Mouse (Mus musculus) midbrain, embryonic 10.5 days (tissue): ENCODE data around the gene Vmn1r231. TPM values are rescaled to one million over a fixed set of nuclear protein-coding genes. Genes with fewer than 3 reads are reported as not detected.

Experiments used
- DNase-seq: peaks from one replicate; pipeline ENCODE4 v3.0.0-alpha.2; 2017; ENCODE audit warnings: low spot score
- H3K27ac ChIP-seq: fragments of 300-500 bp; sonication (generic); replicated peaks from 2 replicates; pipeline ENCODE4 v1.5.1; 2016; ENCODE audit warnings: mild to moderate bottlenecking
- H3K27me3 ChIP-seq: fragments of 300-500 bp; sonication (generic); 2 replicates; pipeline ENCODE4 v1.6.1; 2016; ENCODE audit warnings: low read depth, mild to moderate bottlenecking; ENCODE audit not compliant: poor library complexity, severe bottlenecking
- H3K36me3 ChIP-seq: fragments of 300-500 bp; sonication (generic); 2 replicates; pipeline ENCODE4 v1.6.1; 2016; ENCODE audit warnings: mild to moderate bottlenecking, moderate library complexity
- H3K4me1 ChIP-seq: fragments of 300-500 bp; sonication (generic); 2 replicates; pipeline ENCODE4 v1.6.1; 2016
- H3K4me3 ChIP-seq: fragments of 300-500 bp; sonication (generic); 2 replicates; pipeline ENCODE4 v1.5.1; 2016; ENCODE audit warnings: mild to moderate bottlenecking, moderate library complexity
- H3K9me3 ChIP-seq: fragments of 300-500 bp; sonication (generic); replicated peaks from 2 replicates; pipeline ENCODE4 v1.6.1; 2016; ENCODE audit warnings: mild to moderate bottlenecking
- WGBS: fragments of 180-500 bp; shearing (Covaris S2); methylation state at CpG from one replicate; pipeline ENCODE4 v1.1.7; 2016; 5-methylcytosine and 5-hydroxymethylcytosine counted together
- polyA plus RNA-seq: library from polyadenylated mRNA; unstranded; fragments of >200 nt; fragmentation: Nextera tagmentation; extraction: Ambion mirVana; gene quantifications from 2 replicates; pipeline ENCODE4 v1.2.1, GENCODE M21; 2016

The Vmn1r231 gene
- polyA plus RNA-seq = not detected in 2 replicates

- DNase-seq = no peak
- Histone ChIP-seq H3K27me3 (no peaks in the 10 kb centered on the region), H3K27ac (no peak within 1 kb of the TSS), H3K9me3 (peaks cover 5% of the 10 kb centered on the region; the same call in 1 of the 2 replicates), H3K4me3 (no peak within 1 kb of the TSS), H3K36me3 (no peaks in the 10 kb centered on the region), H3K4me1 (no peaks in the 10 kb centered on the region)
- WGBS = 66% methylated on average over 2 of the region's 2 CpGs
Observed at GRCm38 (mm10) chr17:20904991-20905390, at the start of gene Vmn1r231. Gene Vmn1r231 (minus strand): TSS chr17:20905091.

GRCm38 (mm10) chr17:20946636-20947035, 41.7 kb upstream of the Vmn1r231 start:
- H3K27me3 ChIP-seq = no peaks in the 10 kb centered on the region
- peaks cover 10% of the 10 kb centered on the region for H3K36me3 ChIP-seq
- H3K9me3 ChIP-seq = no peaks in the 10 kb centered on the region
- peak overlapping the region; percentile 76 for H3K4me3 ChIP-seq
- H3K27ac ChIP-seq = peak overlapping the region; percentile 96
- peaks cover 40% of the 10 kb centered on the region for H3K4me1 ChIP-seq
- no peak for DNase-seq

DNA sequence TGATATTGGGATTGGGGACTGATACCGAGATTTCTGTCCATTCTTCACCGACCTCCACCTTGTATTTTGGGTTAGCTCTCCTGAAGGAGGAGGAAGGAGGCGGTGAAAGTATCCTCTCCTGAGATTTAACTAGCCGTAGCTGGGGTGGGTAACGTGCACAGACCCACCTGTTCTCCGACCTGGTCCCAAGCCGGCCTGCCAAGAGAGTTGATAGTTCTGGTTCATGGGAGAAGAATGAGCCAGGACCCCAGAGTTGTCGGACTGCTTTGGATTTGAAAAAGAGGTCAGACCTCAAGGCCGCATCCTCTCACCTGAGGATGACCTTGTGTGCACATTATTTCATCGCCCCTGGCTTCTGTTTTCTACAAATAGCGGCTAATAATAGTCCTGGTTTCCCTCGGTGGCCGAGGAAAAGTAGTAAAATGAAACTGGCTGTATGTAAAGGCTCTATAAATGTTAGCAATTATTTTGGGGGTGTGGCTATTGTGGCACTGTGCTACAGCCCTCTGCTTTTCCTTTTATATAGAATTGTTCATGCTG, 41.2 kb upstream of the Vmn1r231 start:
- no peak for DNase-seq
- Histone ChIP-seq H3K4me1 (peaks cover 40% of the 10 kb centered on the region), H3K27me3 (no peaks in the 10 kb centered on the region), H3K4me3 (peak overlapping the region; percentile 76), H3K36me3 (peaks cover 5% of the 10 kb centered on the region), H3K9me3 (no peaks in the 10 kb centered on the region), H3K27ac (peak overlapping the region; percentile 96)
- WGBS = 3% methylated on average over 13 of the region's 13 CpGs

GRCm38 (mm10) chr17:20944985-20945891, 40.3 kb upstream of the Vmn1r231 start, which contains the start of gene Ppp2r1a:
Gene Ppp2r1a (plus strand): TSS chr17:20945311.
- peaks cover 40% of the 10 kb centered on the region for H3K4me1 ChIP-seq
- H3K4me3 ChIP-seq = peak within 1 kb of the TSS; percentile 76
- H3K9me3 ChIP-seq = no peaks in the 10 kb centered on the region
- peak; percentile 97 for DNase-seq
- no peaks in the 10 kb centered on the region for H3K27me3 ChIP-seq
- H3K36me3 ChIP-seq = no peaks in the 10 kb centered on the region
- peak within 1 kb of the TSS; percentile 96 for H3K27ac ChIP-seq
- under 1% methylated on average over 69 of the region's 69 CpGs for WGBS

DNA sequence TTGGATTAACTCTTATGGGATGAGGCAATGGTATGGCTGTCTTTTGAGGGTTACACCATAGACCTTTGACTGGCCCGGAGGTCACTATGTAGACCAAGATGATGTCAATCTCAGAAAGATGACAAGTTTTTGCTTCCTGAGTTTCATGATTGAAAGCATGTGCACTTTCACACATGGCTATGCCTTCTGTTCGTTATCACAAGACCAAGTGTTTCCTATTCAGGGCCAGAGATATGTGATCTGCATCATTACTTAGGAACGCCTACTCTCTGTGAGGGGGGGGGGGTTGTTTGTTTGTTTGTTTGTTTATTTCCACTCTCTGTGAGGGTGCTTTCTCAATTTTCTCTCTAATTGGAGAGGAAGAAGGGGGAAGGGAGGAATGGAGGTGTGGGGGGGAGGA, 39.3 kb upstream of the Vmn1r231 start:
- peak overlapping the region; percentile 96 for H3K27ac ChIP-seq

DNA sequence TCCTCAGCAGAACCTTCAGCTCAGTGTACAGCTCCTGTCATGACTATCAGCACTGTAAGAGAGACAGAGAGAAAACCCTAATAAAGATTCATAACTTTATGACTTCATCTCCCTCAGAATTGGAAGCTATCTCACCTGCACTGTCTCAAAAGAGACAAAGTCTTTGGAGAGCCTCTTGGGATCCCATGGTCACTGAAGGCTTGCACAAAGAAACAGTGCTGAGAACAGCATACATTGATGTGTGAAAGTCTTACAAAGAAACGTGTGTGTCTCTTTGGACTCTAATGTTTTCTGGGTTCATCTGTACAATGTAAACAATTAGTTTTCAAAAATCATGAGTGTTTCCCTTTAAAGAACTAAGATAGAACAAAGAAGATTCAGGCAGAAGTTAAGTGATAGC, 14.7 kb upstream of the Vmn1r231 start, which contains the start of gene Vmn1r232:
TSS of gene Vmn1r232 (minus strand) at position 101 of the 400 bp plus-strand sequence.
- no peaks in the 10 kb centered on the region for H3K36me3 ChIP-seq
- no peak within 1 kb of the TSS for H3K27ac ChIP-seq
- WGBS = 64% methylated on average over 1 of the region's 1 CpGs
- H3K4me1 ChIP-seq = no peaks in the 10 kb centered on the region
- no peak for DNase-seq
- no peaks in the 10 kb centered on the region for H3K27me3 ChIP-seq
- H3K4me3 ChIP-seq = no peak within 1 kb of the TSS
- H3K9me3 ChIP-seq = 0 out of 2 replicates have a peak, but pooled peaks cover 5% of the 10 kb centered on the region

More for the DNA sequence above, 39.3 kb upstream of the Vmn1r231 start:
- Histone ChIP-seq H3K36me3 (no peaks in the 10 kb centered on the region), H3K4me1 (peaks cover 36% of the 10 kb centered on the region), H3K27me3 (no peaks in the 10 kb centered on the region), H3K4me3 (peak overlapping the region; percentile 76), H3K9me3 (no peaks in the 10 kb centered on the region)
- no peak for DNase-seq
- whole genome bisulfite sequencing = 67% methylated on average over 3 of the region's 3 CpGs

GRCm38 (mm10) chr17:20840144-20840543, 64.7 kb downstream of the Vmn1r231 start, which contains the start of gene Vmn1r230:
Gene Vmn1r230 (plus strand): TSS chr17:20840444.
- H3K4me1 ChIP-seq = no peaks in the 10 kb centered on the region

More at GRCm38 (mm10) chr17:20840144-20840543, 64.7 kb downstream of the Vmn1r231 start, which contains the start of gene Vmn1r230:
- H3K27ac ChIP-seq = no peak within 1 kb of the TSS
- DNase-seq = no peak
- H3K36me3 ChIP-seq = no peaks in the 10 kb centered on the region
- 18% methylated on average over 1 of the region's 1 CpGs for whole genome bisulfite sequencing
- H3K27me3 ChIP-seq = no peaks in the 10 kb centered on the region
- no peak within 1 kb of the TSS for H3K4me3 ChIP-seq
- peaks cover 31% of the 10 kb centered on the region; the same call in 1 of the 2 replicates for H3K9me3 ChIP-seq

Other genes starting within 250 kb of the Vmn1r231 start
- gene Vmn1r226, start 222.2 kb downstream of the Vmn1r231 start, polyA plus RNA-seq = not detected in 2 replicates
- gene Vmn1r227, start 175.2 kb downstream of the Vmn1r231 start, polyA plus RNA-seq = not detected in 2 replicates
- gene Vmn1r228, start 118.9 kb downstream of the Vmn1r231 start, polyA plus RNA-seq = not detected in 2 replicates
- not detected in 2 replicates for gene Vmn1r229, start 93.5 kb downstream of the Vmn1r231 start, polyA plus RNA-seq
- gene Vmn1r230, start 64.6 kb downstream of the Vmn1r231 start, polyA plus RNA-seq = not detected in 2 replicates
- gene Vmn1r232, start 14.6 kb upstream of the Vmn1r231 start, polyA plus RNA-seq = not detected in 2 replicates
- 509 and 575 TPM in 2 replicates for gene Ppp2r1a, start 40.2 kb upstream of the Vmn1r231 start, polyA plus RNA-seq
- gene Vmn1r233, start 91.4 kb upstream of the Vmn1r231 start, polyA plus RNA-seq = not detected in 2 replicates
- 15.4 and 17.9 TPM in 2 replicates for gene Zfp160, start 103.8 kb upstream of the Vmn1r231 start, polyA plus RNA-seq